Mouse (Mus musculus) gastrocnemius, postnatal 4 days (tissue): ENCODE measurements around the gene Kif19a. TPM values are rescaled to one million over a fixed set of nuclear protein-coding genes. Genes with fewer than 3 reads are reported as not detected.

Experiments
- DNase-seq, 2 experiments: peaks; one replicate each; pipeline ENCODE4 v3.0.0; 2021 to 2022; ENCODE audit warnings: low spot score in 2 of 2, mixed read lengths in 2 of 2
- total RNA-seq, 2 experiments: library from RNA; stranded (reverse); gene quantifications; 2 replicates each; pipeline ENCODE4 v1.2.3; 2021

Kif19a gene
- total RNA-seq, 2 experiments from 2014 or later, result 3.4 to 5.6 TPM

DNA sequence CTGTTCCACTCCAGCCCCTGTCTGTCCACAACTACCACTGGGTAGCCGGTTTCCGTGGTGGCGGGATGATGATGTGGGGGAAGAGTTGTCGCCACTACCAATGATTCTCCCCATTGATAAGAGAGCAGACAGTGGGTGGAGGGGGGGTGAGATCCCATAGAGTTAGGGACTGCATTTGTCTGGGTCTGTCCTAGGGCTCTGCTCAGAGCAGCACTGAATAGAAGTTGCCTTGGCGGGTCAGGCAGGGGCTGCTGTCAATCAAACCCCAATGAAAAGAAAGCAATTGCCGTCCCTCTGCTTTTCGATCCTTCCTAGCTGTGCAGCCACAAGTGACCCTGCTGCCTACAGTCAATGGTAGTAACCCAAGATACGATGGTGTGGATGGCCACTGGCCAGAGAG, 38.8 kb downstream of the Kif19a start:
- DNase-seq, result no peak

GRCm38 (mm10) chr11:114807025-114807424, 41.8 kb downstream of the Kif19a start:
- no peak for DNase-seq

- DNase-seq, result no peak
Observed at GRCm38 (mm10) chr11:114807686-114808427, 42.7 kb downstream of the Kif19a start.

DNA sequence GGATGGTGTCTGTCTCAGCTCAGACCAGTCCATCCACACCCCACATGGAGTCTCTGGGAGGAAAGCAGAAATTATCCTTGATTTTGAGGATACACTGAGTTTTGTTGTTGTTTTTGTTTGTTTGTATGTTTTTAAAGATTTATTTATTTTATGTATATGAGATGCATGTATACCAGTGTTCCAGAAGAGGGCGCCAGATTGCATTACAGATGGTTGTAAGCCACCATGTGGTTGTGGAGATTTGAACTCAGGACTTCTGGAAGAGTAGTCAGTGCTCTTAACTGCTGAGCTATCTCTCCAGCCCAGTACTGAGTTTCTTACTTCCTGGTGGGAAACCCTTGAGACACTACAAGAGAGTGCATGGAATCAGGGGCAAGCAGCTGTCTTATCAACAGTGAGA, 44.2 kb downstream of the Kif19a start:
- no peak for DNase-seq

GRCm38 (mm10) chr11:114810344-114810743, 45.2 kb downstream of the Kif19a start:
- no peak for DNase-seq

DNA sequence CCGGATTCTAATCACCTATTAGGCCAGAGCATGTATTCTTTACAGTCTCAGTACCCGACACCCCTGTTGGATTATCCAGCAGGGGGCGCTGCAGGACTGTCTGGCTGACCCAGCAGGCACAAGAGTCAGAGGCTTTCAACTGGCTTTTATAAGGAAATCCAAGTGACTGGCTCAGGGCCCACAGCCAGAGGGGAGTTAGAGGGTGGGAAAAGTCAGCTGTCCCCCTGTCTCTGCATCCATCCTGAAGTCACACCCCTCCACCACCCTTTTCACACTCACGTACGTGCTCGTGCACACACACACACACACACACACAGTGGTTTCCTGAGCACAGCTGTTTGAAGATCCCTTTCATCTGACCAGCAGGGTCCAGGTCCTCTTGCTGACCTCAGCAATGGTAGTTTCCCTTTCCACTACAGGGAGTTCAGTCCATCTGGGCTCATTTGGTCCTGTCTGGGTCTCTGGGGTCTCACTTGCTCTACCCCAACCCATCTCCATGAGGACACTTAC, 47.6 kb downstream of the Kif19a start:
- DNase-seq, result peak; percentile 92 to 95

DNA sequence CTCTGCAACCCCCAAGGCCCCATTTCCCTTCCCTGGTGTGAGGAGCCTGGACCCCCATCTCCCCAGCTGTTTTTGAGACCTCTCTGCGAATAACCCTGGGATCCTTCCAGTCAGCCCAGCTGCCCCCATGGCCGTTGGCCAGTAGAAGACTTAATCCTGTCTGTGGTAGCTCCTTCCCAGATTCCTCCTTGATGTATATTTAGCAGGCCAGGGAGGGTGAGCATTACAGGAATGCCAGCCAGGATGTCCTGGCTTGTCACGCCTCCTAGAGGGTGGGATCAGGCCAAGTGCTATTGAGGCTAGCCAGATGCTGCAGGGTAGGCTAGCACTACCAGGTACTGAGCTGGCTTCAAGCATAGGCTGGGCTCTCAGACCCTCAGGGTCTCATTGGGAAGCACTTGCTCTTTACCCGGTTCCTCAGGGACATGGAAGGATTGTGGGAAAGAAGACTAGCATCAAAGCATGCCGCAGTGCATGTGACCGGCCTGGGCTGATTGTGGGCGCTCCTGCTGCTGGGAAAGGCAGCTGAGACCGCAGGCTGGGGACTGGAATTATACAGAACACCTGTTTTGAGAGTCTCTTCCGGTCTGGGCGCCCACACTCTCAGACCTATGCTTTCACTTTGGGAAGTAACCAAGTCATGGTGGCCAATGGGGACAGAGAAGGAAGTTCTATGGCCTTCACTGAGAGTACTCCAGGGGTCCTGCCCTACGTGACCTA, 49.8 kb downstream of the Kif19a start:
- DNase-seq, result no peak

DNA sequence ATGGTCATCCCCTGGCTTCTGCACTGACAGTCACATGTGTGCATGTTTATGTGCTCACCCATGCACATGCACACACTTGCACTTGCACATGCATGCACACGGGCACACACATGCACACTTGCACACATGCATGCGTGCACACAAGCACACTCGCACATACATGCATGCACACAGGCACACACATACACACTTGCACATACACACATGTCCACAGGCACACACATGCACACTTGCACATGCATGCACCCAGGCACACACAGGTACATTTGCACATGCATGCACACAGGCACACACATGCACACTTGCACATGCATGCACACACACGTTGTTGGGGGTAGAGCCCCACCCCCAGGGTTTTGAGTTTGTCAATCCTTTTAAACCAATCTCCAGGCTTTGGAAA, 51.7 kb downstream of the Kif19a start:
- DNase-seq, result no peak

GRCm38 (mm10) chr11:114818185-114818584, 53.0 kb downstream of the Kif19a start:
- no peak for DNase-seq

DNA sequence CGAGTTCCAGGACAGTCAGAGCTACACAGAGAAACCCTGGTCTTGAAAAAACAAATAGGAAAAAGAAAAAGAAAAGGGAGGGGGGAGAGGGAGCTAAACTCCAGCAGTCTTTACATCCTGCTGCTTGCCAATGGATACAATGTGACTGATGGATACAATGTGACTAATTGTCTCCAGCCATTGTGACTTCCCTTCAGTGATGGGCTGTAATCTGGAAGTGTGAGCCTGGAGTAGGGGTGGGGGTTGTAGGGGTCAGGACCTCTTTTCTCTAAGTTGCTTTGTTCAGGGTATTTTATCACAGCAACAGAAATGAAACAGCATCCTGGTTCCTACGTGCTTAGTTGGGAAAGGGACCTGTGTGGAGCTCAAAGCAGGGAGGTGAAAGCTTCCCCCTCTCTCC, 53.9 kb downstream of the Kif19a start:
- no peak for DNase-seq

- no peak for DNase-seq
Observed at GRCm38 (mm10) chr11:114820444-114820843, 55.3 kb downstream of the Kif19a start.

GRCm38 (mm10) chr11:114821325-114821724, 56.1 kb downstream of the Kif19a start:
- no peak for DNase-seq

- peak in 1 of 2 experiments; percentile 49 for DNase-seq
Observed at GRCm38 (mm10) chr11:114822727-114823126, 57.5 kb downstream of the Kif19a start.

DNA sequence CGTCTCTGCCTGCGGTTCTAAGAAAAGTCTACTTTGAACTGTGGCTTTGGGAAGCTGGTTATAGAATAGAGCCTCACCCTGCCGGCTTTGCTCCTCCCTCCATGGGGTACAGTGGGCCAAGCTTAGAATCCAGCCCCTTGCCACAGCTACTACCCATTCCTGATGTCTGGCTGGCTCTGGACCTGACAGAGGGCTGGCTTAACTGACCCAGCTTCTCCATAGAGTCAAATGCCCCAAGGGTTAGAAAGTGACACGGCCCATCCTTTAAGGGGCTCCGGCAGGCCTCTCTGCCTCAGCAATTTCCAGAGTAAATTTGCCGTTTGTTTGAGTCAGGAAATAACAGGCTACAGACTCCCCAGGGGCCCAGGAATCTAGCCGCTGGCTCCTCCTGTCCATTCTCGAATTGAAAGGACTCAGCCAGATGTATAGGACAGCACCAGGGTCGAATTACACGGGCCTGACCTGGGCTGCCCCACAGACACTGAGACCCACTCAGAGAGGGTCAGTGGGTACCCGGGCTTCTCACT, 58.1 kb downstream of the Kif19a start:
- no peak for DNase-seq

DNA sequence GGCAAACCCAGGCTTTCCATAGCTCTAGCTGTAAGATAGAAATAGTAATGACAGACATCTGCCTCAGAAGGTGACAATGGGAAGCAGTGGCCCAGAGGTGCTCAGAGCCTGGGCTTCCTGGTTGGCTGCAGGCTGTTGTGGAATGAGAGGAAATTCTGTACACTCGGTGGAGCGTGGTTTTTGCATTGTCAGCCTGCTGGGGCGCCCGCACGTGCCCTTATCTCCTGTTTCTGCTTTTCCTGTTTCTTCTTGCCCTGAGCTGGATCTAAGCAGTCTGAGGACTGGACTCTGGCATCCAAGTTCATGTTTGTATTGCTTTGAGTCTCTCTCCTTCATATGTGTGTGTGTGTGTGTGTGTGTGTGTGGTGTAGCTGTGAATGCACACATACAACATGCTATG, 61.5 kb downstream of the Kif19a start:
- DNase-seq, result no peak

- peak; percentile 42 to 61 for DNase-seq
Observed at GRCm38 (mm10) chr11:114829499-114830432, 64.6 kb downstream of the Kif19a start.

GRCm38 (mm10) chr11:114830433-114830773, 65.2 kb downstream of the Kif19a start:
- no peak for DNase-seq

GRCm38 (mm10) chr11:114833166-114833565, 68.0 kb downstream of the Kif19a start:
- DNase-seq, result no peak
